Mouse (Mus musculus): ENCODE results near the gene Dstn.

GRCm38 (mm10) chr2:143982152-143982551, 67.0 kb downstream of the Dstn start:
- TF ChIP-seq CTCF (IDR thresholded peaks at IDR 0.05 in 2 of 3, conservative IDR thresholded peaks at IDR 0.05 in 1 of 3; ENCODE audit: control insufficient read depth in 1 of 3, insufficient read depth in 1 of 3, low read depth in 2 of 3, low read length in 3 of 3, poor library complexity in 1 of 3, severe bottlenecking in 1 of 3) = no peak
- TF ChIP-seq E2F4 (IDR thresholded peaks at IDR 0.05; ENCODE audit: borderline replicate concordance, low read depth, low read length) = no peak
- no peak for TF ChIP-seq USF1 (IDR thresholded peaks at IDR 0.05; ENCODE audit: low read depth, low read length)
- no peak for TF ChIP-seq POLR2A (IDR thresholded peaks at IDR 0.05; ENCODE audit: control insufficient read depth in 1 of 2, insufficient read depth in 1 of 2, low read depth in 1 of 2, low read length in 2 of 2, poor library complexity in 1 of 2)
- TF ChIP-seq GATA1 (IDR thresholded peaks at IDR 0.05; ENCODE audit: low read depth, low read length) = no peak
- TF ChIP-seq EP300 (IDR thresholded peaks at IDR 0.05; ENCODE audit: low read depth in 1 of 2, low read length in 2 of 2) = no peak
- no peak for TF ChIP-seq SIN3A (IDR thresholded peaks at IDR 0.05; ENCODE audit: low read length)
- TF ChIP-seq UBTF (IDR thresholded peaks at IDR 0.05; ENCODE audit: borderline replicate concordance, insufficient read depth, low read depth, low read length) = no peak
- TF ChIP-seq ZMIZ1 (IDR thresholded peaks at IDR 0.05; ENCODE audit: low read depth, low read length) = no peak
- TF ChIP-seq TCF12 (IDR thresholded peaks at IDR 0.05; ENCODE audit: low read depth, low read length) = no peak
- TF ChIP-seq ZNF384 (IDR thresholded peaks at IDR 0.05; ENCODE audit: low read depth, low read length) = no peak

Data from MEL (cell line).